In genomic region chr3:127124375-127124993, GRCm38 (mm10) we compare ENCODE assay signal across 8 mouse cellular contexts.
DNase-seq lines count a peak whose midpoint lies in the region; ATAC-seq and TF ChIP-seq lines count a peak whose summit lies in the region.

No protein-coding gene starts in this region.

- H3K9me3 ChIP-seq in midbrain, embryonic 14.5 days (ENCODE audit: control insufficient read depth, low read length) = no peaks in the 10 kb centered on the region

- H3K4me3 ChIP-seq in heart, adult 2 months = peak overlapping the region; percentile 39; the same call in 1 of the 2 replicates
- H3K4me3 ChIP-seq in midbrain, embryonic 14.5 days (replicated peaks; ENCODE audit: low read depth, low read length) = no peak overlapping the region

- no peaks in the 10 kb centered on the region; the same call in 1 of the 2 replicates for H3K4me1 ChIP-seq in heart, adult 2 months (ENCODE audit: control insufficient read depth, insufficient read depth, low read length)
- H3K4me1 ChIP-seq in midbrain, embryonic 14.5 days (ENCODE audit: control insufficient read depth, insufficient read depth, low read length) = peaks cover 14% of the 10 kb centered on the region

- H3K4me2 ChIP-seq in midbrain, embryonic 14.5 days (ENCODE audit: low read length) = 0 out of 2 replicates have a peak overlapping the region, but pooled peaks have one; percentile 2

- intact Hi-C loops in heart, adult 2 months (cut with DNase I) = no loop called here

- 38% methylated on average over 10 of the region's 10 CpGs for WGBS in heart, adult 2 months
- WGBS in midbrain, embryonic 14.5 days = 41% methylated on average over 10 of the region's 10 CpGs

- peaks cover 2% of the 10 kb centered on the region; the same call in 1 of the 2 replicates for H3K36me3 ChIP-seq in heart, adult 2 months (ENCODE audit: control insufficient read depth, insufficient read depth, low read length)
- H3K36me3 ChIP-seq in midbrain, embryonic 14.5 days (ENCODE audit: control insufficient read depth, insufficient read depth, low read length) = no peaks in the 10 kb centered on the region

- H3K79me2 ChIP-seq in heart, adult 2 months (replicated peaks; ENCODE audit: control insufficient read depth, insufficient read depth, low read length) = no peaks in the 10 kb centered on the region

- TF ChIP-seq POLR2A in heart, adult 2 months (IDR thresholded peaks at IDR 0.05; ENCODE audit: insufficient read depth, low read depth, low read length) = no peak

- peak; percentile 20 for DNase-seq in embryo, embryonic 10 days (ENCODE audit: low spot score)
- no peak for DNase-seq in embryo, embryonic 11 days
- DNase-seq in heart, adult 2 months = peak; percentile 39 to 41
- peak; percentile 14 for DNase-seq in kidney, adult 9 months
- DNase-seq in midbrain, embryonic 14.5 days = no peak
- DNase-seq in right cerebral cortex, postnatal 25 days = no peak
- no peak for DNase-seq in right cerebral cortex, adult 2 months (ENCODE audit: low spot score in 2 of 2)
- no peak for DNase-seq in thymus, postnatal 36 days

- H3K9ac ChIP-seq in heart, adult 2 months (ENCODE audit: low read depth, low read length) = no peak overlapping the region
- no peak overlapping the region for H3K9ac ChIP-seq in midbrain, embryonic 14.5 days (replicated peaks; ENCODE audit: low read length)

- TF ChIP-seq CTCF in heart, adult 2 months (IDR thresholded peaks at IDR 0.05) = no peak

- no peaks in the 10 kb centered on the region for H3K27me3 ChIP-seq in heart, adult 2 months (ENCODE audit: control insufficient read depth, insufficient read depth, low read length)
- no peaks in the 10 kb centered on the region for H3K27me3 ChIP-seq in midbrain, embryonic 14.5 days (ENCODE audit: control insufficient read depth, insufficient read depth, low read length)

- TF ChIP-seq EP300 in heart, adult 2 months (IDR thresholded peaks at IDR 0.05; ENCODE audit: insufficient read depth, low read depth, low read length) = no peak

- 0 out of 2 replicates have a peak, but pooled peaks have one; percentile 37 for ATAC-seq in midbrain, embryonic 14.5 days (ENCODE audit: low FRiP score, low TSS enrichment)

- H3K27ac ChIP-seq in heart, adult 2 months = peak overlapping the region; percentile 88
- no peak overlapping the region for H3K27ac ChIP-seq in midbrain, embryonic 14.5 days (replicated peaks; ENCODE audit: low read depth, low read length)

Comparison
In these comparisons a context has a peak if more than half of its experiments do, and no peak if none do; other contexts are left out.
1. DNase-seq: peak in embryo, embryonic 10 days (single experiment), heart, adult 2 months (2 of 2) and kidney, adult 9 months (single experiment); none in embryo, embryonic 11 days (single experiment), midbrain, embryonic 14.5 days (single experiment), right cerebral cortex, postnatal 25 days (single experiment), right cerebral cortex, adult 2 months (0 of 2) and thymus, postnatal 36 days (0 of 2).